Mouse (Mus musculus) lung, embryonic 14.5 days (tissue): Measurements from ENCODE around the gene Lrfn2. TPM values are rescaled to one million over a fixed set of nuclear protein-coding genes. Genes with fewer than 3 reads are reported as not detected.

Experiments
- ATAC-seq: fragments of 200-750 bp; cut with Nextera tagmentation; 2 replicates; pipeline ENCODE4 v1.8.0; 2017; ENCODE audit warnings: mild to moderate bottlenecking, moderate TSS enrichment, moderate library complexity; ENCODE audit not compliant: insufficient read depth
- DNase-seq: peaks from one replicate; pipeline ENCODE4 v3.0.0-alpha.2; 2015
- H3K27ac ChIP-seq: fragments of 300-500 bp; sonication (generic); 2 replicates; pipeline ENCODE4 v1.5.1; 2014; ENCODE audit warnings: low read depth, mild to moderate bottlenecking, moderate library complexity
- H3K27me3 ChIP-seq: fragments of 300-500 bp; sonication (generic); 2 replicates; pipeline ENCODE4 v1.6.1; 2014; ENCODE audit warnings: low read length, control low read depth; ENCODE audit not compliant: insufficient read depth
- H3K36me3 ChIP-seq: fragments of 300-500 bp; sonication (generic); 2 replicates; pipeline ENCODE4 v1.6.1; 2014; ENCODE audit warnings: control low read depth; ENCODE audit not compliant: insufficient read depth
- H3K4me1 ChIP-seq: fragments of 300-500 bp; sonication (generic); 2 replicates; pipeline ENCODE4 v1.6.1; 2014; ENCODE audit warnings: antibody characterized with exemption, control low read depth; ENCODE audit not compliant: insufficient read depth
- H3K4me2 ChIP-seq: fragments of 300-500 bp; sonication (generic); 2 replicates; pipeline ENCODE4 v1.6.1; 2014; ENCODE audit warnings: mild to moderate bottlenecking
- H3K4me3 ChIP-seq: fragments of 300-500 bp; sonication (generic); 2 replicates; pipeline ENCODE4 v1.5.1; 2014; ENCODE audit warnings: low read depth, low read length
- H3K9ac ChIP-seq: fragments of 300-500 bp; sonication (generic); 2 replicates; pipeline ENCODE4 v1.6.1; 2014
- H3K9me3 ChIP-seq: fragments of 300-500 bp; sonication (generic); 2 replicates; pipeline ENCODE4 v1.6.1; 2016; ENCODE audit warnings: low read depth, low read length, control low read depth
- CTCF ChIP-seq: IDR thresholded peaks from 2 replicates; pipeline ENCODE4 v1.5.1; 2016; ENCODE audit warnings: antibody characterized with exemption, low read depth
- WGBS: fragments of 180-500 bp; shearing (Covaris S2); extraction: QIAGEN DNeasy Blood & Tissue Kit; methylation state at CpG from one replicate; pipeline ENCODE4 v1.1.7; 2014; 5-methylcytosine and 5-hydroxymethylcytosine counted together
- polyA plus RNA-seq: library from polyadenylated mRNA; unstranded; fragments of >200 nt; fragmentation: Nextera tagmentation; extraction: Ambion mirVana; gene quantifications from 2 replicates; pipeline ENCODE4 v1.2.1, GENCODE M21; 2014

The Lrfn2 gene
- polyA plus RNA-seq, 1 experiment from 2014 or later: 0.39 TPM

DNA sequence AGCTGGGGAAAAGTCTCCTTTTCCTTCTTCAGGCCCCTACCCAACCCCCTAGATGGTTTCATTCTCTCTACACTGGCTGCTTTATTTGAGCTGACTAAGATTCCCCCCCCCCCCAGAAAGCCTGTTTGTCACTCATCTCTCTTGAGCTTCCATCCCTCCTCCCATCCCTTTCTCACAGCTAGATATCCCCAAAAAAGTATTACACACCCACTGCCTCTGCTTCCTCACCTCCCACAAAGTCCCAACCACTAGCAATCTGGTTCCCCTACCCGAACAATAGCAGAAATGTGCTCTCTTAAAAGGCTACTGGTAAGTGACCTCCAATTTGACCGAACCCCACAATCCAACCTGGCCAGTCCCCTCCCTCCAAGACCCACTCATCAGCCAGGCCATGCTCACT lies 9.3 kb upstream of the Lrfn2 start:
- no peak for ATAC-seq
- no peak overlapping the region for H3K4me2 ChIP-seq
- H3K4me3 ChIP-seq: no peak overlapping the region
- no peak for DNase-seq
- H3K27ac ChIP-seq: no peak overlapping the region
- no peaks in the 10 kb centered on the region for H3K9me3 ChIP-seq
- H3K9ac ChIP-seq: no peak overlapping the region
- WGBS: 87% methylated on average over 2 of the region's 2 CpGs
- no peaks in the 10 kb centered on the region for H3K36me3 ChIP-seq
- no peaks in the 10 kb centered on the region for H3K27me3 ChIP-seq
- no peaks in the 10 kb centered on the region for H3K4me1 ChIP-seq
- no peak for TF ChIP-seq CTCF

DNA sequence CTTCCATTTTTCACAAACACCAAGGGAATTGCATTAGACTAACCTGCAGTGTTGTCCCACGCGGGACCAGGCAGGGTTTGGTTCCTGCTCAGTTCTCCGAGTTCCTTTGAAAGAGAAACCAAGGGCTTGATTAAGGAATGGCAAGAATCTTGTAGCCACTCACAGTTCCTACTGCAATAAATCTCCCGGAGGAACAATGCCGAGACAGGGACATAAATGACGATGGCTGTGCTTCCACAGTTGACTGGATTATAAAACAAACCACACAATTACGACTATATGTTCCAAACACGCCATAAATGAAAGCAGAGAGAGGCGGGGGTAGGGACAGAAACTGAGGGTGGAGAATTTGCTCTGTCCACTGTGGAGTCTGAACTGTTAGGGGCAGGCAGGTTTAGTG lies 6.8 kb upstream of the Lrfn2 start:
- 62% methylated on average over 9 of the region's 9 CpGs for WGBS
- H3K9me3 ChIP-seq: no peaks in the 10 kb centered on the region
- no peak for TF ChIP-seq CTCF
- H3K4me1 ChIP-seq: no peaks in the 10 kb centered on the region
- no peak for ATAC-seq
- no peak overlapping the region for H3K9ac ChIP-seq
- no peak for DNase-seq
- no peak overlapping the region for H3K27ac ChIP-seq
- no peak overlapping the region for H3K4me2 ChIP-seq
- no peak overlapping the region for H3K4me3 ChIP-seq
- no peaks in the 10 kb centered on the region for H3K27me3 ChIP-seq
- H3K36me3 ChIP-seq: no peaks in the 10 kb centered on the region

DNA sequence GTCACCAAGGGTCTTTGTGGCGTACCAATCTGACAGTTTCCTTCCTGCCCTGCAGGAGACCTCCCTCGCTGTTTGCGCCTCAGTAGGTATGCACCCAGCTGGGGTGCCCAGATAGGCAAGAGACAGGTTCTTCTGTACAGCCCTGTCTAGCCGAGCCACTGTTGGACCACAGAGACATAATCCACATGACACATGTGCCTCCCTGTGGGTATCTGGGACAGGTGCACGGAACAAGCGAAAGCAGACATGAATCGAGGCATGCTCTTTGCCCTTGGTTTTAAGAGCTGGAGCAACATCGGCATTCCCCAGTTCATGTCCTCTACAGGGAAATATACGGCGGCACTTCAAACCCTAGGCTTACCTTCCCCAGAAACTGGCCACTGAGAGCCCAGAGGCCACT lies 1.2 kb upstream of the Lrfn2 start:
- no peak for TF ChIP-seq CTCF
- ATAC-seq: no peak
- Histone ChIP-seq H3K4me2 (peak overlapping the region; percentile 78; the same call in 1 of the 2 replicates), H3K4me1 (no peaks in the 10 kb centered on the region), H3K27me3 (peaks cover 12% of the 10 kb centered on the region; the same call in 1 of the 2 replicates), H3K9me3 (no peaks in the 10 kb centered on the region), H3K4me3 (no peak overlapping the region), H3K9ac (no peak overlapping the region), H3K27ac (no peak overlapping the region), H3K36me3 (no peaks in the 10 kb centered on the region)
- 53% methylated on average over 10 of the region's 10 CpGs for WGBS
- no peak for DNase-seq

DNA sequence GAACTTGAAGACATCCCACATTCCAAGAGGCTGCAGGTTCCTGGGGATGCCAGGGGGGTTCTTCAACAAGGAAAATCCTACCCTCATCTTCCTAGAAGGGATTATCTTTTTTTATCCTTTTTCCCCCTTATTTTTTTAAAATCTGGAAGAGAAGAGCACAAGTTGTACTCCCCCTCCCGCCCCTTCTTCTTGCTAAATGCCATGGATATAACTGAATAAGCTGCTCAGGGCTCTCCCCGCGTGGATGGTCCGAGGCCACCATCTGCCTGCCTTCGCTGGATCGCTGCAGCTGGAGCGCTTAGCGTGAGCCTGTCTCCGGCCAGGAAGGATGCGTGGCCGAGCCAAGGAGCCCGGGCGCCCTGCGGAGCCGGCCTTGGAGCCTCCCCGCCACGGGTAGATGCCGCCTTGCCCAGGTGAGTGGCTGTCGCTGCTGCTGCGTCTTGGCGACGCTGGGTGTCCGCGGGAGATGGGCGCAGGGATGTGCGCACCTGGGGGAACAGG lies 277 bp downstream of the Lrfn2 start:
- Histone ChIP-seq H3K4me3 (peak overlapping the region; percentile 46), H3K27me3 (peaks cover 12% of the 10 kb centered on the region; the same call in 1 of the 2 replicates), H3K36me3 (no peaks in the 10 kb centered on the region), H3K4me1 (no peaks in the 10 kb centered on the region), H3K4me2 (peak overlapping the region; percentile 78), H3K9me3 (no peaks in the 10 kb centered on the region), H3K27ac (no peak overlapping the region), H3K9ac (peak overlapping the region; percentile 29; the same call in 1 of the 2 replicates)
- DNase-seq (peak; percentile 49), ATAC-seq (no peak)
- no peak for TF ChIP-seq CTCF
- under 1% methylated on average over 26 of the region's 26 CpGs for WGBS

DNA sequence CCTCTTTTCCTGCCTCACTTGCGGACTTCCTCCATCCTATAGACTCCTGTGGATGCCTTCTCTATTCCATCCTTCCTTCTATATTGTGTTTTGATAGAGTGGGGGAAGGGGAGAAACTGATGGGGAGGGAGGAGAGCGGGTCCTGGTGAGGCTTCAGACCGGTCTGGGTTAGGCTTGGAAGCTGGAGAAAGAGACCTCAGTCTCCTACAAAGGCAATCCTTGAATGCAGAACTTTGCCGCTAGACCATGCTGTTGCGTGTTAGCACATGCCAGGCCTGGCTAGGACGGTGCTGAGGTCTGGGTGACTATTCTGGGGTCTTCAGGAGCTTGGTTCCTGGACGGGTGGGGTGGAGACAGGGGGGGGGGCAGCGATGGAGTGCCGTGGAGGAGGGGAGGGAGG lies 737 bp downstream of the Lrfn2 start:
- no peak for ATAC-seq

DNA sequence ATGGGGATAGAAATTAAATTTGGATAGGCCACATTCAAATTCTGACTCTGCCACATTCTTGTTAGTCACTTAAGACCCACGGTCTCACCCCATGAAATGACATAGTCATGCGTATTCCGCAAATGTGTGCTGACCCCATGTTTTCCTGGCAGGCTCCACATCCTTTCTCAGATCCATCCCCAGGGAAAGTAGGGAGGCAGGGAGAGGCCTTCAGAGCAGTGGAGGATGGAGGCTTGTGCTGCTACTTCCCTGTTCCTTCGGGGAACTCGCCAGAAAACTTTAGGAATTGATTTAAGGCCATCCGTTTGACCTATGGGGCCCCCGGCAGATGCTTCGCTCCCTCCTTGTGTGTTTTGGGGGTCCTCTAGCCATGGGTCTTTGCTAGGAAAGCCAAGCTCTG lies 3.0 kb downstream of the Lrfn2 start:
- Histone ChIP-seq H3K36me3 (no peaks in the 10 kb centered on the region), H3K4me3 (no peak overlapping the region), H3K27me3 (peaks cover 12% of the 10 kb centered on the region; the same call in 1 of the 2 replicates), H3K9me3 (no peaks in the 10 kb centered on the region), H3K4me2 (no peak overlapping the region), H3K4me1 (no peaks in the 10 kb centered on the region), H3K27ac (no peak overlapping the region), H3K9ac (no peak overlapping the region)
- 77% methylated on average over 8 of the region's 8 CpGs for WGBS
- DNase-seq (no peak), ATAC-seq (no peak)
- TF ChIP-seq CTCF: no peak

More for the DNA sequence above, 737 bp downstream of the Lrfn2 start:
- H3K27ac ChIP-seq: no peak overlapping the region
- H3K9me3 ChIP-seq: no peaks in the 10 kb centered on the region
- no peaks in the 10 kb centered on the region for H3K36me3 ChIP-seq
- 8% methylated on average over 8 of the region's 9 CpGs for WGBS
- H3K27me3 ChIP-seq: peaks cover 12% of the 10 kb centered on the region; the same call in 1 of the 2 replicates
- no peaks in the 10 kb centered on the region for H3K4me1 ChIP-seq
- H3K4me3 ChIP-seq: peak overlapping the region; percentile 46
- peak overlapping the region; percentile 29; the same call in 1 of the 2 replicates for H3K9ac ChIP-seq
- TF ChIP-seq CTCF: no peak
- DNase-seq: peak; percentile 9
- H3K4me2 ChIP-seq: peak overlapping the region; percentile 78

DNA sequence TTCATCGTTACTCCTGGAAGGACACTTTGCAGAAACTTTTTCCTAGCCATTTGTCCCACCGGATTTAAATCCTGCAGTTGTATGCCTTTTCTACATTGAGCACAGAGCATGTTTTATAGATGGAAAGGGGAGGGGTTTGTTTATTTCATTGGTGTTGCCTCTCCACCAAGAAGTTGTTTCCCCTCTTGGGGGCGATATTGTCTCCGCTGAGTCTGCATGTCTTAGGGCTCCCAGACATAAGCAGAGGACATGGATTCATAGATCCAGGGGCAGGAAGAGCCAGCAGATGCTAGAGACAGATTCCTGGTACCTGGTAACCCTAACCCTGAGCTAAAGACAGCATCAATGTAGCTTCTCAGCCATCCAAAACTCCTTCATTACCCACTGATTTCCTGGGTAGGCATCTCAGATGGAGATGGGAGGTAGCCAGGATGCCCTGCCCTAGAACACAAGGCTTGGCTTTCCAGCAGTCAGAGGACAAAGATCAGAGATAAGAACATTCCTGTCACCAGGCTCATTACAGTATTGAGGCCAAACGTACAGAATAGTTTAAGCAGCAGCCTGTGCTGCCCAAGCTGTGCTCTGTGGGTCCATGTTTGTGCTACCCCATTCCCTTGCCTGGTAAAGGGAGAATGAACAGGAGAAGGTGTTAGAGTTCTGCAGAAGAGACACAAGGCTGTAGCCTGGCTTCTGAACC lies 4.4 kb downstream of the Lrfn2 start:
- no peaks in the 10 kb centered on the region for H3K9me3 ChIP-seq
- peaks cover 12% of the 10 kb centered on the region; the same call in 1 of the 2 replicates for H3K27me3 ChIP-seq
- H3K9ac ChIP-seq: no peak overlapping the region
- ATAC-seq (no peak), DNase-seq (peak; percentile 75)
- TF ChIP-seq CTCF: peak; percentile 40; the same call in 1 of the 2 replicates
- no peaks in the 10 kb centered on the region for H3K4me1 ChIP-seq
- H3K4me2 ChIP-seq: no peak overlapping the region
- no peak overlapping the region for H3K4me3 ChIP-seq
- H3K27ac ChIP-seq: no peak overlapping the region
- WGBS: 42% methylated on average over 5 of the region's 5 CpGs
- H3K36me3 ChIP-seq: no peaks in the 10 kb centered on the region
